Mouse (Mus musculus) C2C12 (cell line): ENCODE measurements at regions not wholly inside any gene's neighbourhood (a gene's known extent, or its start where the extent isn't known, plus 50 kb on each side); places are given as distances from the start of the nearest gene placed in this dataset.

Experiments
- CEBPB ChIP-seq: IDR thresholded peaks from one replicate; pipeline ENCODE4 v1.6.1; 2011; ENCODE audit warnings: low read depth, mild to moderate bottlenecking, control low read depth, moderate library complexity
- CTCF ChIP-seq: IDR thresholded peaks from one replicate; pipeline ENCODE4 v1.5.1; 2011; ENCODE audit not compliant: control insufficient read depth, insufficient read depth, insufficient read length
- MAX ChIP-seq: IDR thresholded peaks from one replicate; pipeline ENCODE4 v1.6.1; 2011; ENCODE audit warnings: mild to moderate bottlenecking, control low read depth
- MYOG ChIP-seq: IDR thresholded peaks from one replicate; pipeline ENCODE4 v1.6.1; 2011; ENCODE audit not compliant: control insufficient read depth, insufficient read length; ENCODE audit errors: extremely low read depth

- no peak for TF ChIP-seq CTCF
- no peak for TF ChIP-seq MYOG
- no peak for TF ChIP-seq MAX
- TF ChIP-seq CEBPB, result no peak
Observed at GRCm38 (mm10) chr2:45654693-45655092, 537.5 kb upstream of the Zeb2 start.
